Mouse (Mus musculus): ENCODE data around the gene Gsg1l. TPM values are rescaled to one million over a fixed set of nuclear protein-coding genes. Genes with fewer than 3 reads are reported as not detected.

The Gsg1l gene
- 4.4 and 5.5 TPM in 2 replicates for polyA plus RNA-seq (2016; fragmentation: Nextera tagmentation; extraction: Ambion mirVana)

- Histone ChIP-seq H3K4me1 (peaks cover 41% of the 10 kb centered on the region), H3K27ac (replicated peaks) (no peak within 1 kb of the TSS), H3K4me2 (replicated peaks) (peak within 1 kb of the TSS; percentile 93), H3K27me3 (peaks cover 77% of the 10 kb centered on the region), H3K4me3 (peak within 1 kb of the TSS; percentile 60), H3K9me3 (no peaks in the 10 kb centered on the region), H3K9ac (replicated peaks) (peak within 1 kb of the TSS; percentile 62), H3K36me3 (no peaks in the 10 kb centered on the region)
- no peak for ATAC-seq (ENCODE audit: low FRiP score, low read depth)
- 2% methylated on average over 39 of the region's 49 CpGs for WGBS
These were observed at the start of gene Gsg1l for GRCm38 (mm10) chr7:126082286-126082741. Gene Gsg1l, minus strand, starts transcription at chr7:126082411.

GRCm38 (mm10) chr7:126127673-126128072 lies 45.5 kb upstream of the Gsg1l start:
- Histone ChIP-seq H3K9ac (replicated peaks) (no peak overlapping the region), H3K4me3 (no peak overlapping the region), H3K36me3 (peaks cover 62% of the 10 kb centered on the region), H3K4me2 (replicated peaks) (no peak overlapping the region), H3K4me1 (no peaks in the 10 kb centered on the region), H3K27ac (replicated peaks) (no peak overlapping the region), H3K9me3 (no peaks in the 10 kb centered on the region), H3K27me3 (no peaks in the 10 kb centered on the region)
- no peak for ATAC-seq (ENCODE audit: low FRiP score, low read depth)
- WGBS, result 87% methylated on average over 2 of the region's 2 CpGs

- no peak overlapping the region for H3K4me2 ChIP-seq (replicated peaks)
- peaks cover 66% of the 10 kb centered on the region for H3K36me3 ChIP-seq
- no peak overlapping the region for H3K4me3 ChIP-seq
- no peaks in the 10 kb centered on the region for H3K9me3 ChIP-seq
- no peak for ATAC-seq (ENCODE audit: low FRiP score, low read depth)
- no peaks in the 10 kb centered on the region for H3K4me1 ChIP-seq
- no peaks in the 10 kb centered on the region for H3K27me3 ChIP-seq
- 78% methylated on average over 3 of the region's 3 CpGs for WGBS
- no peak overlapping the region for H3K27ac ChIP-seq (replicated peaks)
- no peak overlapping the region for H3K9ac ChIP-seq (replicated peaks)
These were observed 44.3 kb upstream of the Gsg1l start for GRCm38 (mm10) chr7:126126502-126126901.

GRCm38 (mm10) chr7:126121533-126121932 lies 39.3 kb upstream of the Gsg1l start:
- Histone ChIP-seq H3K36me3 (peaks cover 66% of the 10 kb centered on the region), H3K4me3 (no peak overlapping the region), H3K4me1 (no peaks in the 10 kb centered on the region), H3K9me3 (no peaks in the 10 kb centered on the region), H3K27ac (replicated peaks) (no peak overlapping the region), H3K4me2 (replicated peaks) (no peak overlapping the region), H3K27me3 (no peaks in the 10 kb centered on the region), H3K9ac (replicated peaks) (no peak overlapping the region)
- ATAC-seq (ENCODE audit: low FRiP score, low read depth), result no peak
- 98% methylated on average over 4 of the region's 4 CpGs for WGBS

- Histone ChIP-seq H3K4me1 (no peaks in the 10 kb centered on the region), H3K27ac (replicated peaks) (no peak overlapping the region), H3K9me3 (no peaks in the 10 kb centered on the region), H3K9ac (replicated peaks) (no peak overlapping the region), H3K4me2 (replicated peaks) (no peak overlapping the region), H3K36me3 (peaks cover 74% of the 10 kb centered on the region), H3K27me3 (no peaks in the 10 kb centered on the region), H3K4me3 (no peak overlapping the region)
- no peak for ATAC-seq (ENCODE audit: low FRiP score, low read depth)
- WGBS, result 64% methylated on average over 6 of the region's 6 CpGs
These were observed 37.6 kb upstream of the Gsg1l start for GRCm38 (mm10) chr7:126119819-126120218.

- Histone ChIP-seq H3K4me3 (no peak overlapping the region), H3K27me3 (no peaks in the 10 kb centered on the region), H3K36me3 (peaks cover 69% of the 10 kb centered on the region), H3K9me3 (no peaks in the 10 kb centered on the region), H3K4me2 (replicated peaks) (no peak overlapping the region), H3K9ac (replicated peaks) (no peak overlapping the region), H3K27ac (replicated peaks) (no peak overlapping the region), H3K4me1 (no peaks in the 10 kb centered on the region)
- ATAC-seq (ENCODE audit: low FRiP score, low read depth), result no peak
- WGBS, result 94% methylated on average over 4 of the region's 4 CpGs
These were observed 31.1 kb upstream of the Gsg1l start for GRCm38 (mm10) chr7:126113263-126113662.

GRCm38 (mm10) chr7:126111230-126111629 lies 29.0 kb upstream of the Gsg1l start:
- 76% methylated on average over 2 of the region's 2 CpGs for WGBS
- H3K27ac ChIP-seq (replicated peaks), result no peak overlapping the region

GRCm38 (mm10) chr7:126109898-126110297 lies 27.7 kb upstream of the Gsg1l start:
- Histone ChIP-seq H3K27ac (replicated peaks) (no peak overlapping the region), H3K9me3 (no peaks in the 10 kb centered on the region), H3K9ac (replicated peaks) (no peak overlapping the region), H3K27me3 (no peaks in the 10 kb centered on the region), H3K4me1 (no peaks in the 10 kb centered on the region), H3K4me2 (replicated peaks) (no peak overlapping the region), H3K36me3 (peaks cover 89% of the 10 kb centered on the region), H3K4me3 (no peak overlapping the region)
- 94% methylated on average over 3 of the region's 3 CpGs for WGBS
- no peak for ATAC-seq (ENCODE audit: low FRiP score, low read depth)

More at GRCm38 (mm10) chr7:126111230-126111629, 29.0 kb upstream of the Gsg1l start:
- Histone ChIP-seq H3K4me3 (no peak overlapping the region), H3K4me2 (replicated peaks) (no peak overlapping the region), H3K27me3 (no peaks in the 10 kb centered on the region), H3K36me3 (peaks cover 89% of the 10 kb centered on the region), H3K9me3 (no peaks in the 10 kb centered on the region), H3K9ac (replicated peaks) (no peak overlapping the region), H3K4me1 (no peaks in the 10 kb centered on the region)
- ATAC-seq (ENCODE audit: low FRiP score, low read depth), result no peak

GRCm38 (mm10) chr7:126100440-126100839 lies 18.2 kb upstream of the Gsg1l start:
- no peak overlapping the region for H3K4me3 ChIP-seq
- H3K27me3 ChIP-seq, result no peaks in the 10 kb centered on the region
- peaks cover 70% of the 10 kb centered on the region for H3K36me3 ChIP-seq
- H3K27ac ChIP-seq (replicated peaks), result no peak overlapping the region
- no peak overlapping the region for H3K4me2 ChIP-seq (replicated peaks)
- H3K9ac ChIP-seq (replicated peaks), result no peak overlapping the region
- no peaks in the 10 kb centered on the region for H3K4me1 ChIP-seq
- ATAC-seq (ENCODE audit: low FRiP score, low read depth), result no peak
- H3K9me3 ChIP-seq, result no peaks in the 10 kb centered on the region
- WGBS, result 96% methylated on average over 11 of the region's 11 CpGs

- no peak overlapping the region for H3K27ac ChIP-seq (replicated peaks)
- ATAC-seq (ENCODE audit: low FRiP score, low read depth), result no peak
- 91% methylated on average over 2 of the region's 2 CpGs for WGBS
- peaks cover 64% of the 10 kb centered on the region for H3K36me3 ChIP-seq
- no peak overlapping the region for H3K4me2 ChIP-seq (replicated peaks)
- no peaks in the 10 kb centered on the region for H3K4me1 ChIP-seq
- no peaks in the 10 kb centered on the region for H3K9me3 ChIP-seq
- H3K27me3 ChIP-seq, result no peaks in the 10 kb centered on the region
- no peak overlapping the region for H3K9ac ChIP-seq (replicated peaks)
- H3K4me3 ChIP-seq, result no peak overlapping the region
These were observed 17.6 kb upstream of the Gsg1l start for GRCm38 (mm10) chr7:126099835-126100234.

- ATAC-seq (ENCODE audit: low FRiP score, low read depth), result no peak
- peaks cover 58% of the 10 kb centered on the region for H3K36me3 ChIP-seq
These were observed 17.1 kb upstream of the Gsg1l start for GRCm38 (mm10) chr7:126099163-126099775.

GRCm38 (mm10) chr7:126097219-126097915 lies 15.2 kb upstream of the Gsg1l start:
- no peaks in the 10 kb centered on the region for H3K4me1 ChIP-seq
- ATAC-seq (ENCODE audit: low FRiP score, low read depth), result no peak

More at GRCm38 (mm10) chr7:126099163-126099775, 17.1 kb upstream of the Gsg1l start:
- no peak overlapping the region for H3K27ac ChIP-seq (replicated peaks)
- no peaks in the 10 kb centered on the region for H3K27me3 ChIP-seq
- no peak overlapping the region for H3K9ac ChIP-seq (replicated peaks)
- 97% methylated on average over 7 of the region's 7 CpGs for WGBS
- no peaks in the 10 kb centered on the region for H3K9me3 ChIP-seq
- no peaks in the 10 kb centered on the region for H3K4me1 ChIP-seq
- H3K4me2 ChIP-seq (replicated peaks), result no peak overlapping the region
- H3K4me3 ChIP-seq, result no peak overlapping the region

More at GRCm38 (mm10) chr7:126097219-126097915, 15.2 kb upstream of the Gsg1l start:
- no peak overlapping the region for H3K4me3 ChIP-seq
- no peak overlapping the region for H3K9ac ChIP-seq (replicated peaks)
- H3K36me3 ChIP-seq, result peaks cover 48% of the 10 kb centered on the region
- WGBS, result 89% methylated on average over 7 of the region's 9 CpGs
- no peaks in the 10 kb centered on the region for H3K9me3 ChIP-seq
- H3K27ac ChIP-seq (replicated peaks), result no peak overlapping the region
- H3K27me3 ChIP-seq, result no peaks in the 10 kb centered on the region
- no peak overlapping the region for H3K4me2 ChIP-seq (replicated peaks)

Measured in midbrain, embryonic 12.5 days (tissue).